Mouse (Mus musculus): Measurements from ENCODE around the gene Unc13d.

DNA sequence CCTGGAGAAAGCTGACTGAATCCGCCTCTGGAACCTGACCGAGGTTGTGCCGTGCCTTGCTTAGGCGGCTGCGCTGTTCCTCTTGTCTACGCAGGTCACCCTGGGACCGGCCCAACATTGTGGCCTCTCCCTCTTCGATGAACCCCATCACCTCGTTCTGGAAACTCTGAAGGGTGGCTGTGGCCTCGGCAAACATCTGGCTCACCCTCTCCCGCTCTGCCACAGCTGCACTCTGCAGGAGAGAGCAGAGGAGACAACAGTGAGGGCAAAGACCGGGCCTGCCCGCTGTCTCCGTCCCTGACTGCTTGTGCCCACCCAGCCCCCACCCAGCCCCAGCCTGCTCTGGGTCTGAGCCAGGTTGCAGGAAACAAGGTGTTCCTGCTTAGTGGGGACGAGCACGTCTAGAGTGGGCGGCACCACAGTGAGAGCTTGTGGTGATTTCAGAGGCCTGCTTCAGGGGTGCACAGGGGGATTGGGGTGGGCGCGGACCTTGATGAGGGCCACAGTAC, 30.1 kb upstream of the Unc13d start:
- no peak for TF ChIP-seq GATA1 (IDR thresholded peaks at IDR 0.05; ENCODE audit: low read length)
- TF ChIP-seq TAL1 (IDR thresholded peaks at IDR 0.05; ENCODE audit: low read length), result no peak

Data from erythroblast, embryonic 14.5 days (primary cell).